In the genomic region with DNA sequence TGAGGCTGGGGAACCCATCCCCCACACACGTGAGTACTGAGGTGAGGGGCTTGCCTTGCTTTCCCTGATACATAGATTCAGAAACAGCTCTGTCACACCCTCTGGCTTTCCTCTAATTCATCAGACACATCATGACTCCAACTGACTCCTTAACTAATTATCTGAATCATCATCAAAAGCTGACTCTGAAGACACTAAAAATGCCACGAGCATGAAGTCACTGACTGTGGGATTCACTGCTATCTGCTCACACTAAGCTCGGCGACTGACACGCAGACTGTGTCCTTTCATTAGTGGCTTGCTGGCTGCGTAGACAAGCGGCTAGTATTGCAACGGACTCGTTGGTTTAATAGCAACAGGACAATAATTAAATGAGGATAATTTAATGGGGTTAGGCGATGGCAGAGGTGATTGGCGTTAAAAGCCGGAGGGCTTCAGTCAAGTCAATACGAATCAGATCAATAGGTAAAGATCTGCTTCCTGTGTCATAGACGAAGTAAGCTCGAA, we compare ENCODE assay signal across 10 mouse cellular contexts. TPM values are rescaled to one million over a fixed set of nuclear protein-coding genes. Genes with fewer than 3 reads are reported as not detected.
DNase-seq lines count a peak whose midpoint lies in the region; ATAC-seq and TF ChIP-seq lines count a peak whose summit lies in the region.
"Had no signal": no experiment of that assay in that cellular context is flagged by ENCODE, and none has a peak within 500 bp of the region (broad histone marks: within the 10 kb centered on the region; RNA-seq: fewer than 3 reads in every experiment).

No protein-coding gene starts in this region.

- no peak for DNase-seq in kidney, postnatal 14 days
- DNase-seq in intestine, embryonic 14.5 days (ENCODE audit: low spot score): no peak
- no peak for DNase-seq in midbrain, postnatal 0 days (ENCODE audit: low spot score)
- no peak for DNase-seq in adrenal gland, postnatal 36 days
- no peak for DNase-seq in thymus, postnatal 0 days (ENCODE audit: low spot score)
- no peak for DNase-seq in spleen, postnatal 14 days (ENCODE audit: low spot score in 2 of 2)
- DNase-seq: spleen, adult 18-20 months had no signal

- H3K4me3 ChIP-seq in kidney, embryonic 14.5 days (ENCODE audit: low read length): peak overlapping the region; percentile 12; the same call in 1 of the 2 replicates
- peak overlapping the region; percentile 9; the same call in 1 of the 2 replicates for H3K4me3 ChIP-seq in cortical plate, adult 2 months (ENCODE audit: insufficient read depth, low read length)
- peak overlapping the region; percentile 16; the same call in 1 of the 2 replicates for H3K4me3 ChIP-seq in intestine, embryonic 14.5 days (ENCODE audit: low read depth, low read length)
- peak overlapping the region; percentile 12; the same call in 1 of the 2 replicates for H3K4me3 ChIP-seq in midbrain, postnatal 0 days (ENCODE audit: low read depth, low read length)

- TF ChIP-seq CTCF in cortical plate, adult 2 months (IDR thresholded peaks at IDR 0.05; ENCODE audit: extremely low read depth, insufficient read depth, low read length): no peak
- no peak for TF ChIP-seq CTCF in midbrain, postnatal 0 days (IDR thresholded peaks at IDR 0.05)

- H3K9ac ChIP-seq in kidney, embryonic 14.5 days (ENCODE audit: low read depth, low read length): peak overlapping the region; percentile 13; the same call in 1 of the 2 replicates
- H3K9ac ChIP-seq in intestine, embryonic 14.5 days (ENCODE audit: low read length): no peak overlapping the region
- H3K9ac ChIP-seq in midbrain, postnatal 0 days (replicated peaks; ENCODE audit: low read length, poor library complexity, severe bottlenecking): no peak overlapping the region

- H3K27me3 ChIP-seq in kidney, embryonic 14.5 days (ENCODE audit: control insufficient read depth, insufficient read depth, low read length): no peaks in the 10 kb centered on the region
- H3K27me3 ChIP-seq in intestine, embryonic 14.5 days (replicated peaks; ENCODE audit: control insufficient read depth, insufficient read depth, low read length): no peaks in the 10 kb centered on the region
- H3K27me3 ChIP-seq in midbrain, postnatal 0 days (ENCODE audit: insufficient read depth, low read length): no peaks in the 10 kb centered on the region

- WGBS in kidney, embryonic 14.5 days: 72% methylated on average over 15 of the region's 15 CpGs
- WGBS in intestine, embryonic 14.5 days: 65% methylated on average over 15 of the region's 15 CpGs
- 70% methylated on average over 15 of the region's 15 CpGs for WGBS in midbrain, postnatal 0 days

- peaks cover 1% of the 10 kb centered on the region; the same call in 1 of the 2 replicates for H3K4me1 ChIP-seq in kidney, embryonic 14.5 days (ENCODE audit: control insufficient read depth, insufficient read depth, low read length)
- H3K4me1 ChIP-seq in cortical plate, adult 2 months (ENCODE audit: control insufficient read depth, insufficient read depth, low read length): no peaks in the 10 kb centered on the region
- H3K4me1 ChIP-seq in intestine, embryonic 14.5 days (replicated peaks; ENCODE audit: control insufficient read depth, insufficient read depth, low read length): peaks cover 12% of the 10 kb centered on the region
- H3K4me1 ChIP-seq in midbrain, postnatal 0 days (ENCODE audit: insufficient read depth, low read length): no peaks in the 10 kb centered on the region

- no peaks in the 10 kb centered on the region for H3K36me3 ChIP-seq in kidney, embryonic 14.5 days (ENCODE audit: control insufficient read depth, insufficient read depth, low read length)
- H3K36me3 ChIP-seq in intestine, embryonic 14.5 days (ENCODE audit: control insufficient read depth, insufficient read depth, low read length): no peaks in the 10 kb centered on the region
- no peaks in the 10 kb centered on the region for H3K36me3 ChIP-seq in midbrain, postnatal 0 days (ENCODE audit: insufficient read depth, low read length)

- no peak overlapping the region for H3K27ac ChIP-seq in kidney, embryonic 14.5 days (ENCODE audit: low read depth, low read length)
- H3K27ac ChIP-seq in cortical plate, adult 2 months (ENCODE audit: insufficient read depth, low read length): no peak overlapping the region
- 0 out of 2 replicates have a peak overlapping the region, but pooled peaks have one; percentile 14 for H3K27ac ChIP-seq in intestine, embryonic 14.5 days (ENCODE audit: low read depth)
- no peak overlapping the region for H3K27ac ChIP-seq in midbrain, postnatal 0 days (ENCODE audit: low read depth, low read length)

- H3K4me2 ChIP-seq in kidney, embryonic 14.5 days (replicated peaks; ENCODE audit: low read depth, low read length): peak overlapping the region; percentile 29
- peak overlapping the region; percentile 50 for H3K4me2 ChIP-seq in intestine, embryonic 14.5 days (ENCODE audit: low read length)
- peak overlapping the region; percentile 37 for H3K4me2 ChIP-seq in midbrain, postnatal 0 days (ENCODE audit: low read depth, low read length, poor library complexity, severe bottlenecking)

- no peak for TF ChIP-seq POLR2A in cortical plate, adult 2 months (IDR thresholded peaks at IDR 0.05; ENCODE audit: extremely low read depth, insufficient read depth, low read length)

- no peaks in the 10 kb centered on the region for H3K9me3 ChIP-seq in kidney, embryonic 14.5 days (ENCODE audit: control insufficient read depth, low read length)
- H3K9me3 ChIP-seq in intestine, embryonic 14.5 days (ENCODE audit: control insufficient read depth, low read length): no peaks in the 10 kb centered on the region
- no peaks in the 10 kb centered on the region for H3K9me3 ChIP-seq in midbrain, postnatal 0 days (ENCODE audit: low read length)

- ATAC-seq in kidney, embryonic 14.5 days (ENCODE audit: low FRiP score, low TSS enrichment): no peak
- ATAC-seq in intestine, embryonic 14.5 days (replicated peaks; ENCODE audit: low FRiP score, low TSS enrichment, low read depth): no peak
- no peak for ATAC-seq in midbrain, postnatal 0 days (ENCODE audit: low FRiP score)

RNA-seq across cellular contexts. Expression of a gene that starts 6.2 kb away (rescaled TPM):
- polyA plus RNA-seq in kidney, embryonic 14.5 days (2014; fragmentation: Nextera tagmentation; extraction: Ambion mirVana): 32.1 and 36.7 TPM in 2 replicates
- polyA plus RNA-seq in cortical plate, adult 2 months (2012; rRNA removed): 0.09 and 0.13 TPM in 2 replicates
- polyA plus RNA-seq in intestine, embryonic 14.5 days (2014; fragmentation: Nextera tagmentation; extraction: Ambion mirVana): 1.7 and 1.9 TPM in 2 replicates
- 0.33 TPM in 1 of 2 replicates, not detected in the other for total RNA-seq in midbrain, postnatal 0 days (2014; rRNA removed)
- polyA plus RNA-seq in midbrain, postnatal 0 days (2015; fragmentation: Nextera tagmentation; extraction: Ambion mirVana): 0.52 and 0.80 TPM in 2 replicates
- not detected for total RNA-seq in adrenal gland, postnatal 36 days (2021)
- polyA plus RNA-seq in thymus, postnatal 0 days (2015; fragmentation: Nextera tagmentation; extraction: Ambion mirVana): 5.0 and 5.3 TPM in 2 replicates
- total RNA-seq: left cerebral cortex, postnatal 36 days had no signal

RNA-seq across cellular contexts. Expression of a gene that starts 28.0 kb away (rescaled TPM):
- polyA plus RNA-seq in kidney, embryonic 14.5 days (2014; fragmentation: Nextera tagmentation; extraction: Ambion mirVana): 85.3 and 89.4 TPM in 2 replicates
- polyA plus RNA-seq in cortical plate, adult 2 months (2012; rRNA removed): 59.7 and 62.6 TPM in 2 replicates
- polyA plus RNA-seq in intestine, embryonic 14.5 days (2014; fragmentation: Nextera tagmentation; extraction: Ambion mirVana): 82.3 and 85.6 TPM in 2 replicates
- total RNA-seq in midbrain, postnatal 0 days (2014; rRNA removed): 76.6 and 82.3 TPM in 2 replicates
- polyA plus RNA-seq in midbrain, postnatal 0 days (2015; fragmentation: Nextera tagmentation; extraction: Ambion mirVana): 116 and 119 TPM in 2 replicates
- 10 to 100 TPM; 59.2 to 88.5 TPM for total RNA-seq in adrenal gland, postnatal 36 days (2021)
- 141 and 158 TPM in 2 replicates for polyA plus RNA-seq in thymus, postnatal 0 days (2015; fragmentation: Nextera tagmentation; extraction: Ambion mirVana)

RNA-seq across cellular contexts. Expression of a gene that starts 54.1 kb away (rescaled TPM):
- 0.88 and 1.2 TPM in 2 replicates for polyA plus RNA-seq in kidney, embryonic 14.5 days (2014; fragmentation: Nextera tagmentation; extraction: Ambion mirVana)
- 67.8 and 69.3 TPM in 2 replicates for polyA plus RNA-seq in cortical plate, adult 2 months (2012; rRNA removed)
- polyA plus RNA-seq in intestine, embryonic 14.5 days (2014; fragmentation: Nextera tagmentation; extraction: Ambion mirVana): 13.4 and 13.5 TPM in 2 replicates
- 18.2 and 20.5 TPM in 2 replicates for total RNA-seq in midbrain, postnatal 0 days (2014; rRNA removed)
- polyA plus RNA-seq in midbrain, postnatal 0 days (2015; fragmentation: Nextera tagmentation; extraction: Ambion mirVana): 35.0 and 37.8 TPM in 2 replicates
- 1 to 10 TPM; 4.3 to 5.5 TPM for total RNA-seq in adrenal gland, postnatal 36 days (2021)
- polyA plus RNA-seq in thymus, postnatal 0 days (2015; fragmentation: Nextera tagmentation; extraction: Ambion mirVana): 25.7 and 28.5 TPM in 2 replicates

RNA-seq across cellular contexts. Expression of a gene that starts 54.5 kb away (rescaled TPM):
- 0.16 TPM in 1 of 2 replicates, not detected in the other for polyA plus RNA-seq in kidney, embryonic 14.5 days (2014; fragmentation: Nextera tagmentation; extraction: Ambion mirVana)
- 4.3 TPM in 2 replicates for polyA plus RNA-seq in cortical plate, adult 2 months (2012; rRNA removed)
- 0.32 and 0.41 TPM in 2 replicates for polyA plus RNA-seq in intestine, embryonic 14.5 days (2014; fragmentation: Nextera tagmentation; extraction: Ambion mirVana)
- 0.14 and 0.49 TPM in 2 replicates for total RNA-seq in midbrain, postnatal 0 days (2014; rRNA removed)
- 0.42 and 0.48 TPM in 2 replicates for polyA plus RNA-seq in midbrain, postnatal 0 days (2015; fragmentation: Nextera tagmentation; extraction: Ambion mirVana)
- 1 to 10 TPM; 2.7 to 5.7 TPM for total RNA-seq in adrenal gland, postnatal 36 days (2021)
- polyA plus RNA-seq in thymus, postnatal 0 days (2015; fragmentation: Nextera tagmentation; extraction: Ambion mirVana): 0.39 and 0.45 TPM in 2 replicates
